Mouse (Mus musculus): ENCODE measurements around the gene Vipr1. TPM values are rescaled to one million over a fixed set of nuclear protein-coding genes. Genes with fewer than 3 reads are reported as not detected.
A peak's percentile ranks its signal among the peaks of the same experiment; 100 is the strongest.
"Not testable (repeated sequence)": the region's sequence is repeated elsewhere in the genome, so short reads cannot be mapped to it uniquely, and the experiment has no call there.

The Vipr1 gene
- total RNA-seq (2014; rRNA removed) (22.2 and 25.4 TPM in 2 replicates), polyA plus RNA-seq (2012; rRNA removed) (16.7 and 16.9 TPM in 2 replicates)

DNA sequence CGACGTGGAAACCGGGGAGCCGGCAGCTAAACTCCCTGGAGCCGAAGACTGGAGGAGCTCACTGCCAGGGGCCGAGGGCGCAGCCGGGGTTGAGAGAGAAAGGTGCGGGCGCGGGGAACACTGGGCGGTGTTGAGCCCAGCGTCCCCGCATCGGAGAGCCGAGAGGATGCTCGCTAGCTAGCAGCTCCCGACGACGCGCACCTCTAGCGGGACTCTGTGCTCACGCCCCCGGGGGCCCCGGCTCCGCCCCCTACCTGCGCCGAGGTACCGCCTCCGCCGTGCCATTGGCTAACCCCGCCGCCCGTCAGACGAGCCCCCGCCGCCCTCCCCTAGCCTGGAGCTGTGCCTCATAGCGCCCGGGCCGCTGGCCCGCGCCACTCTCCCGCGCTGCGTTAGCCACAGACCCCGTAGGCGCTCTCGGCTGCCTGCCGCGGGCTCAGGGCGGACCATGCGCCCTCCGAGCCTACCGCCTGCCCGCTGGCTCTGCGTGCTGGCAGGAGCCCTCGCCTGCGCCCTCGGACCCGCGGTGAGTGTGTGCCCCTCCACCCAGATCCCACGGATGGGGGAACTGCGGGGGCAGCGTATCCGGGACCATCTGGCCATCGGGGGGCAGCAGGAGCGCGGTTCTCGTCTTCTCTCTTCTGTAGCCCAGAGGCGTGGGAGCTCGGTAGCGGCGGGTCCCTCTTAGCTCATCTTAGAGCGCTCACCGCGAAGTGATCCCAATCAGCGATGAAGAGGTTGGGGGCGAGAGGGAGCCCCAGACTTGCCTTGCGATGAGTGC is at the start of gene Vipr1:
Gene Vipr1, plus strand, starts transcription at position 316 of the 781 bp plus-strand sequence.
- Histone ChIP-seq H3K4me1 (ENCODE audit: control insufficient read depth, insufficient read depth, low read length) (no peaks in the 10 kb centered on the region), H3K36me3 (ENCODE audit: control insufficient read depth, insufficient read depth, low read length) (no peaks in the 10 kb centered on the region), H3K9ac (ENCODE audit: low read depth, low read length) (peak within 1 kb of the TSS; percentile 69), H3K79me2 (ENCODE audit: control insufficient read depth, insufficient read depth, low read length) (no peaks in the 10 kb centered on the region), H3K27ac (replicated peaks; ENCODE audit: insufficient read depth, low read depth, low read length) (peak within 1 kb of the TSS; percentile 48; the same call in 1 of the 2 replicates), H3K4me3 (ENCODE audit: insufficient read depth, low read depth, low read length) (peak within 1 kb of the TSS; percentile 70), H3K27me3 (ENCODE audit: control insufficient read depth, insufficient read depth, low read length) (peaks cover 11% of the 10 kb centered on the region)
- TF ChIP-seq POLR2A (IDR thresholded peaks at IDR 0.05; ENCODE audit: extremely low read depth, insufficient read depth, low read length) (no peak), CTCF (IDR thresholded peaks at IDR 0.05; ENCODE audit: low read depth, low read length) (no peak)
- WGBS, result 2% methylated on average over 79 of the region's 79 CpGs
- no peak for DNase-seq (ENCODE audit: extremely low read depth, low read depth, low spot score)

DNA sequence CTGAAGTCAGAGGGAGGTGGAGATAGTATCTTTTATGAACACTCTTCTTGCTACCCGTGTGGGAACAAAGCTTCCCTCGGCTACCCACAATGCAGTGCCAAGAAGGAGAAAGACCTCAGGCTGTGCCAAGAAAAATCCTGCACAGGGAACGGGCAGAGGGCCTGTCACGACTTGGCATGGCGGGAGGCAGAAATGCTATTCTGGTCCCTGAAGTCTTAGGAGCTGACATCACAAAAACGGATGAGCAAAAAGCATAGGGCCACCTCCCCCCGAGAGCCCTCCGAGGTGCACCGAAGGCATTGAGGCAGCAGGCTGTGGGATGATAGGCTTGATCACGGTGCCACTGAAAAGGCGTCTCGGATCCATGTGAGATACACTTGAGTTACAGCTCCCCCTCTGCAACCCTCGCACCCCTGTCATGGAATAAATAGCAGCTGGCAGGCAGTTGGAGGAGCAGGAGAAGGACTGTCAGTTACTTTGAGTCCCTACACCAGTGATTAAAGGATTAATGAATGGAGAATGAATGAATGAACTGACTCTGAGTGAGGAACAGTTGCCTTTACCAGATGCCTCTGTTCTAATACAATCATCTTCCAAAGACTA is 49.5 kb upstream of the Vipr1 start:
- 91% methylated on average over 13 of the region's 13 CpGs for whole genome bisulfite sequencing
- DNase-seq (ENCODE audit: extremely low read depth, low read depth, low spot score), result no peak
- no peaks in the 10 kb centered on the region for H3K4me1 ChIP-seq (ENCODE audit: control insufficient read depth, insufficient read depth, low read length)
- no peaks in the 10 kb centered on the region for H3K79me2 ChIP-seq (ENCODE audit: control insufficient read depth, insufficient read depth, low read length)
- TF ChIP-seq CTCF (IDR thresholded peaks at IDR 0.05; ENCODE audit: low read depth, low read length) (no peak), POLR2A (IDR thresholded peaks at IDR 0.05; ENCODE audit: extremely low read depth, insufficient read depth, low read length) (no peak)
- H3K27ac ChIP-seq (replicated peaks; ENCODE audit: insufficient read depth, low read depth, low read length), result no peak overlapping the region
- no peak overlapping the region for H3K9ac ChIP-seq (ENCODE audit: low read depth, low read length)
- H3K4me3 ChIP-seq (ENCODE audit: insufficient read depth, low read depth, low read length), result no peak overlapping the region
- no peaks in the 10 kb centered on the region for H3K36me3 ChIP-seq (ENCODE audit: control insufficient read depth, insufficient read depth, low read length)
- H3K27me3 ChIP-seq (ENCODE audit: control insufficient read depth, insufficient read depth, low read length), result no peaks in the 10 kb centered on the region

DNA sequence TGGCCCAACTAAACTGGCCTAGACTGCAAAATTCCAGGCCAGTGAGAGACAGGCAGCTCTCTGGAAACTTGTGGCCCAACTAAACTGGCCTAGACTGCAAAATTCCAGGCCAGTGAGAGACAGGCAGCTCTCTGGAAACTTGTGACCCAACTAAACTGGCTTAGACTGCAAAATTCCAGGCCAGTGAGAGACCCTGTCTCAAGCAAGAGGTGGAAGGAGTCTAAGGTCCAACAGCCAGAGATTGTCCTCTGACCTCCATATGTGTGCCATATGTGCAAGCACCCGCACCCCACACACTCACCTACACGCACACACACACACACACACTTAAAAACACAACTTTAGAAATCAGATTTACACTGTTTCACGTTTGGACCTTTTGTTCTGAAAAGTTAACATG is 48.7 kb upstream of the Vipr1 start:
- H3K4me1 ChIP-seq (ENCODE audit: control insufficient read depth, insufficient read depth, low read length); H3K27me3 ChIP-seq (ENCODE audit: control insufficient read depth, insufficient read depth, low read length); H3K36me3 ChIP-seq (ENCODE audit: control insufficient read depth, insufficient read depth, low read length); H3K9ac ChIP-seq (ENCODE audit: low read depth, low read length); H3K79me2 ChIP-seq (ENCODE audit: control insufficient read depth, insufficient read depth, low read length); H3K27ac ChIP-seq (replicated peaks; ENCODE audit: insufficient read depth, low read depth, low read length); DNase-seq (ENCODE audit: extremely low read depth, low read depth, low spot score); H3K4me3 ChIP-seq (ENCODE audit: insufficient read depth, low read depth, low read length): not testable (repeated sequence)
- 91% methylated on average over 3 of the region's 3 CpGs for WGBS

DNA sequence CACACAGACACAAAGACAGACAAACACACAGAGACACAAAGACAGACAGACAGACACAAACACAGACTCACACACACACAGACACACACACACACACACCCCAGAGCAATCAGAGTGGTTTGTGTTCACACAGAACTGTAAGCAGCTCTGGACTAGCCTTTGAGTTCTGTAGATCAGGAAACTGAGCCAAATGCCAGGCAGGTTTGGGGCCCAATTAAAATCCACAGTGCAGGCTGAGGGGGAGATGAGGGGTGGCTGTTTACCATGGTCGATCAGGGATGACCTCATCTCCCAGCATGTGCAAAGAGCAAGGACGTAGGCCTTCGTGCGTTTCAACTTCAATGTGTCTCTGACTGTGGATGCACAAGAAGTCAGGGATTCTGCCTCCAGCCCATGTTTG is 47.7 kb upstream of the Vipr1 start:
- no peaks in the 10 kb centered on the region for H3K27me3 ChIP-seq (ENCODE audit: control insufficient read depth, insufficient read depth, low read length)
- H3K27ac ChIP-seq (replicated peaks; ENCODE audit: insufficient read depth, low read depth, low read length), result no peak overlapping the region
- TF ChIP-seq POLR2A (IDR thresholded peaks at IDR 0.05; ENCODE audit: extremely low read depth, insufficient read depth, low read length) (no peak), CTCF (IDR thresholded peaks at IDR 0.05; ENCODE audit: low read depth, low read length) (no peak)
- no peaks in the 10 kb centered on the region for H3K36me3 ChIP-seq (ENCODE audit: control insufficient read depth, insufficient read depth, low read length)
- no peak overlapping the region for H3K9ac ChIP-seq (ENCODE audit: low read depth, low read length)
- no peak overlapping the region for H3K4me3 ChIP-seq (ENCODE audit: insufficient read depth, low read depth, low read length)
- no peak for DNase-seq (ENCODE audit: extremely low read depth, low read depth, low spot score)
- no peaks in the 10 kb centered on the region for H3K79me2 ChIP-seq (ENCODE audit: control insufficient read depth, insufficient read depth, low read length)
- no peaks in the 10 kb centered on the region for H3K4me1 ChIP-seq (ENCODE audit: control insufficient read depth, insufficient read depth, low read length)
- WGBS, result 52% methylated on average over 4 of the region's 4 CpGs

DNA sequence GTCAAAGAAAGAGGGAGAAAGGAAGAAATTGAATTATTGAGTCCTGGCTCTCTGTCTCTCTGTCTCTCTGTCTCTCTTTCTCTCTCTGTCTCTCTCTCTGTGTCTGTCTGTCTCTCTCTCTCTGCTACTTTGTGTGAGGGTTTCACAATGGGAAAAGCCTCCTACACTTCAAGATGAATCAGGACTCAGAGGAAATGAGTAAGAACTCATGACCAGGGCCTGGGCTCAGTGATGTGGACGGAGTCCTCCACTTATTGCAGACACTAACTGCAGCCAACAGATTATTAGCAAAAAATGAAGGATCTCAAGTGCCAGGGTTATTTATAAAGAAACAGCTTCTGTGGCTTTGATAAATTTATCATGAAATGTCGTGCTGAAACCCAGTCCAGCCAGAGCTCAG is 44.4 kb upstream of the Vipr1 start:
- H3K79me2 ChIP-seq (ENCODE audit: control insufficient read depth, insufficient read depth, low read length), result no peaks in the 10 kb centered on the region
- no peaks in the 10 kb centered on the region for H3K36me3 ChIP-seq (ENCODE audit: control insufficient read depth, insufficient read depth, low read length)
- no peaks in the 10 kb centered on the region for H3K4me1 ChIP-seq (ENCODE audit: control insufficient read depth, insufficient read depth, low read length)
- no peaks in the 10 kb centered on the region for H3K27me3 ChIP-seq (ENCODE audit: control insufficient read depth, insufficient read depth, low read length)
- TF ChIP-seq CTCF (IDR thresholded peaks at IDR 0.05; ENCODE audit: low read depth, low read length), result no peak
- TF ChIP-seq POLR2A (IDR thresholded peaks at IDR 0.05; ENCODE audit: extremely low read depth, insufficient read depth, low read length), result no peak
- no peak overlapping the region for H3K9ac ChIP-seq (ENCODE audit: low read depth, low read length)
- no peak overlapping the region for H3K4me3 ChIP-seq (ENCODE audit: insufficient read depth, low read depth, low read length)
- H3K27ac ChIP-seq (replicated peaks; ENCODE audit: insufficient read depth, low read depth, low read length), result no peak overlapping the region
- 80% methylated on average over 2 of the region's 2 CpGs for WGBS
- DNase-seq (ENCODE audit: extremely low read depth, low read depth, low spot score), result no peak

DNA sequence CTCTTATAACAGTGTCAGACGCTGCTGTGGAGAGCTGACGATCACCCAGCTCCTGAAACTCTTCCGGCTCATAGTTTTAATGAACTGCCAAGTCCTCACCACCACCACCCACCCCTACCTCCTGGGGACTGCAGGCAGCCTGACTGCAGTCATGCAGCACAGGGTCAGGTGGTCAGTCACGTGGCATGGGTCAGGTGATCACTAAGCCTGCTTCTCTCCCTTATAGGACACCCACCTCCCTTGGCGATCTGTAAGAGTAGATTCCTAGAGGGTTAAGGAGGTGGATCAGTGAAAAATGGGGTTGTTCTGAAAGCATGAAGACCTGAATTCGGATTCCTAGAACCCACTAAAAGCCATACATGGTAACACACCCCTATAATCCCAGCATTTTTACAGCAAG is 43.0 kb upstream of the Vipr1 start:
- Histone ChIP-seq H3K27ac (replicated peaks; ENCODE audit: insufficient read depth, low read depth, low read length) (no peak overlapping the region), H3K4me3 (ENCODE audit: insufficient read depth, low read depth, low read length) (no peak overlapping the region), H3K4me1 (ENCODE audit: control insufficient read depth, insufficient read depth, low read length) (no peaks in the 10 kb centered on the region), H3K36me3 (ENCODE audit: control insufficient read depth, insufficient read depth, low read length) (no peaks in the 10 kb centered on the region), H3K79me2 (ENCODE audit: control insufficient read depth, insufficient read depth, low read length) (no peaks in the 10 kb centered on the region), H3K9ac (ENCODE audit: low read depth, low read length) (no peak overlapping the region), H3K27me3 (ENCODE audit: control insufficient read depth, insufficient read depth, low read length) (no peaks in the 10 kb centered on the region)
- 88% methylated on average over 6 of the region's 6 CpGs for WGBS
- no peak for TF ChIP-seq POLR2A (IDR thresholded peaks at IDR 0.05; ENCODE audit: extremely low read depth, insufficient read depth, low read length)
- TF ChIP-seq CTCF (IDR thresholded peaks at IDR 0.05; ENCODE audit: low read depth, low read length), result no peak
- DNase-seq (ENCODE audit: extremely low read depth, low read depth, low spot score), result no peak

All from liver, adult 2 months (tissue).